Mouse (Mus musculus): Measurements from ENCODE around the gene Zfp330. TPM values are rescaled to one million over a fixed set of nuclear protein-coding genes. Genes with fewer than 3 reads are reported as not detected.

Zfp330 gene
- polyA plus RNA-seq, 1 experiment from 2014 or later = 82.2 TPM

Other genes starting within 250 kb of the Zfp330 start
- gene Rnf150, start 89.2 kb upstream of the Zfp330 start, polyA plus RNA-seq (2015; fragmentation: Nextera tagmentation; extraction: Ambion mirVana) = 1.8 TPM in 2 replicates